Mouse (Mus musculus) heart, embryonic 13.5 days (tissue): Measurements from ENCODE around the gene Itgam. TPM values are rescaled to one million over a fixed set of nuclear protein-coding genes. Genes with fewer than 3 reads are reported as not detected.
"Not testable (repeated sequence)": the region's sequence is repeated elsewhere in the genome, so short reads cannot be mapped to it uniquely, and the experiment has no call there.

Experiments
- ATAC-seq: fragments of 200-750 bp; cut with Nextera tagmentation; 2 replicates; pipeline ENCODE4 v1.8.0; 2017; ENCODE audit warnings: moderate TSS enrichment; ENCODE audit not compliant: insufficient number of reproducible peaks, low FRiP score, low TSS enrichment; ENCODE audit errors: extremely low read depth
- H3K27ac ChIP-seq: fragments of 300-500 bp; sonication (generic); replicated peaks from 2 replicates; pipeline ENCODE4 v1.5.1; 2015; ENCODE audit warnings: moderate library complexity, mild to moderate bottlenecking, inconsistent platforms
- H3K27me3 ChIP-seq: fragments of 300-500 bp; sonication (generic); replicated peaks from 2 replicates; pipeline ENCODE4 v1.6.1; 2015; ENCODE audit warnings: mild to moderate bottlenecking, inconsistent platforms
- H3K36me3 ChIP-seq: fragments of 300-500 bp; sonication (generic); 2 replicates; pipeline ENCODE4 v1.6.1; 2015; ENCODE audit warnings: mild to moderate bottlenecking, inconsistent platforms
- H3K4me1 ChIP-seq: fragments of 300-500 bp; sonication (generic); 2 replicates; pipeline ENCODE4 v1.6.1; 2015; ENCODE audit warnings: inconsistent platforms
- H3K4me2 ChIP-seq: fragments of 300-500 bp; sonication (generic); 2 replicates; pipeline ENCODE4 v1.6.1; 2015; ENCODE audit warnings: inconsistent platforms, mild to moderate bottlenecking, moderate library complexity
- H3K4me3 ChIP-seq: fragments of 300-500 bp; sonication (generic); 2 replicates; pipeline ENCODE4 v1.5.1; 2015; ENCODE audit warnings: moderate library complexity, mild to moderate bottlenecking, inconsistent platforms
- H3K9ac ChIP-seq: fragments of 300-500 bp; sonication (generic); 2 replicates; pipeline ENCODE4 v1.6.1; 2015; ENCODE audit warnings: inconsistent platforms, mild to moderate bottlenecking, moderate library complexity
- H3K9me3 ChIP-seq: fragments of 300-500 bp; sonication (generic); 2 replicates; pipeline ENCODE4 v1.6.1; 2016; ENCODE audit warnings: inconsistent platforms
- WGBS: fragments of 180-500 bp; shearing (Covaris S2); methylation state at CpG from one replicate; pipeline ENCODE4 v1.1.7; 2015; ENCODE audit warnings: mixed read lengths; 5-methylcytosine and 5-hydroxymethylcytosine counted together
- polyA plus RNA-seq: library from polyadenylated mRNA; unstranded; fragments of >200 nt; fragmentation: Nextera tagmentation; extraction: Ambion mirVana; gene quantifications from 2 replicates; pipeline ENCODE4 v1.2.1, GENCODE M21; 2015

Itgam gene
- polyA plus RNA-seq, 1 experiment from 2014 or later, result 0.51 TPM

- no peak overlapping the region for H3K4me3 ChIP-seq
- no peaks in the 10 kb centered on the region for H3K9me3 ChIP-seq
- WGBS, result 68% methylated on average over 5 of the region's 5 CpGs
- peaks cover 3% of the 10 kb centered on the region; the same call in 1 of the 2 replicates for H3K4me1 ChIP-seq
- H3K9ac ChIP-seq, result no peak overlapping the region
- H3K4me2 ChIP-seq, result no peak overlapping the region
- no peak for ATAC-seq
- no peaks in the 10 kb centered on the region for H3K27me3 ChIP-seq
- H3K36me3 ChIP-seq, result no peaks in the 10 kb centered on the region
- H3K27ac ChIP-seq, result no peak overlapping the region
Measured at GRCm38 (mm10) chr7:128032290-128032988, 30.0 kb upstream of the Itgam start.

GRCm38 (mm10) chr7:128032989-128033293 lies 29.5 kb upstream of the Itgam start:
- Histone ChIP-seq H3K27ac (no peak overlapping the region), H3K36me3 (no peaks in the 10 kb centered on the region), H3K9me3 (no peaks in the 10 kb centered on the region), H3K9ac (no peak overlapping the region), H3K4me3 (no peak overlapping the region), H3K4me2 (no peak overlapping the region), H3K27me3 (no peaks in the 10 kb centered on the region), H3K4me1 (peaks cover 3% of the 10 kb centered on the region; the same call in 1 of the 2 replicates)
- ATAC-seq, result no peak
- WGBS, result 88% methylated on average over 3 of the region's 3 CpGs

GRCm38 (mm10) chr7:128033616-128034015 lies 28.8 kb upstream of the Itgam start:
- Histone ChIP-seq H3K4me3 (no peak overlapping the region), H3K4me2 (no peak overlapping the region), H3K36me3 (no peaks in the 10 kb centered on the region), H3K4me1 (peaks cover 3% of the 10 kb centered on the region; the same call in 1 of the 2 replicates), H3K27ac (no peak overlapping the region), H3K9me3 (no peaks in the 10 kb centered on the region), H3K27me3 (no peaks in the 10 kb centered on the region), H3K9ac (no peak overlapping the region)
- WGBS, result 82% methylated on average over 4 of the region's 4 CpGs
- no peak for ATAC-seq

GRCm38 (mm10) chr7:128042161-128042820 lies 20.1 kb upstream of the Itgam start:
- H3K27me3 ChIP-seq, H3K4me3 ChIP-seq, ATAC-seq, H3K36me3 ChIP-seq, H3K4me1 ChIP-seq, H3K9me3 ChIP-seq, H3K4me2 ChIP-seq, H3K9ac ChIP-seq, H3K27ac ChIP-seq: not testable (repeated sequence)
- 70% methylated on average over 15 of the region's 15 CpGs for WGBS

DNA sequence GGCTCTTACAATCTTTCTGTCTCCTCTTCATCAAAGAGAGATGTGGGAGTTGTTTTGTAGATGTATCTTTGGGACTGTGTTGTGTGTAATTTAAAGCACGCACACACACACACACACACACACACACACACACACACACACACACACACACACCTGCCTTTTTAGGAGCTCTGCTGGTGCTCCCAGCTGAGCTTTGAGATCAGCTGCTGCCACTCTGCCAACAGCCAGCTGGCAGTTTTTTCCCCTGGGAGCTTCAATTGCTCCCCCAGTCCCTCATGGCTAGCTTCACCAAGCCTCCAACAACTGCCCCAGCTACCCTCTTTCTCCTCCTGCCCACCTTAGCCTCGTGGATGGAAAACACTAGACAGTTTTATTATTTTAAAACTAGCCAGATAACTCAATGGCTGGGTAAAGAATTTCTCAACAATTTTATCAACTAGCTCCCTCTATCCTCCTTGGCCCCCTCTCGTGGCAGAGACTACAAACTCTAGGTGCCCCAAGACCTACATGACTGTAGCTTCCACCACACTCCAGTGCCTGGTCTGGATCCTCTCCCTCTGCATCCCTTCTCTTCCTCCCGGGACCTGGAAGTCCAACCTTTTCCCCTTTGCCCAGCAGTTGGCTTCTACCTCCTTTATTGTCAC lies 18.2 kb upstream of the Itgam start:
- no peak for ATAC-seq
- H3K9me3 ChIP-seq, result no peaks in the 10 kb centered on the region
- H3K27ac ChIP-seq, result no peak overlapping the region
- no peaks in the 10 kb centered on the region for H3K27me3 ChIP-seq
- no peak overlapping the region for H3K9ac ChIP-seq
- peaks cover 3% of the 10 kb centered on the region; the same call in 1 of the 2 replicates for H3K4me1 ChIP-seq
- H3K4me3 ChIP-seq, result no peak overlapping the region
- no peaks in the 10 kb centered on the region for H3K36me3 ChIP-seq
- no peak overlapping the region for H3K4me2 ChIP-seq
- WGBS, result 56% methylated on average over 4 of the region's 4 CpGs

GRCm38 (mm10) chr7:128045640-128046039 lies 16.8 kb upstream of the Itgam start:
- H3K9me3 ChIP-seq, result no peaks in the 10 kb centered on the region
- H3K4me3 ChIP-seq, result no peak overlapping the region
- no peak overlapping the region for H3K27ac ChIP-seq
- WGBS, result 23% methylated on average over 2 of the region's 2 CpGs
- no peak for ATAC-seq
- no peak overlapping the region for H3K4me2 ChIP-seq
- H3K9ac ChIP-seq, result no peak overlapping the region
- no peaks in the 10 kb centered on the region for H3K36me3 ChIP-seq
- no peaks in the 10 kb centered on the region for H3K27me3 ChIP-seq
- H3K4me1 ChIP-seq, result peaks cover 3% of the 10 kb centered on the region; the same call in 1 of the 2 replicates

GRCm38 (mm10) chr7:128048819-128049218 lies 13.6 kb upstream of the Itgam start:
- no peak overlapping the region for H3K4me3 ChIP-seq
- no peak overlapping the region for H3K9ac ChIP-seq
- no peak for ATAC-seq
- H3K4me1 ChIP-seq, result peaks cover 3% of the 10 kb centered on the region; the same call in 1 of the 2 replicates
- no peak overlapping the region for H3K27ac ChIP-seq
- no peaks in the 10 kb centered on the region; the same call in 1 of the 2 replicates for H3K27me3 ChIP-seq
- no peaks in the 10 kb centered on the region for H3K9me3 ChIP-seq
- 84% methylated on average over 4 of the region's 4 CpGs for WGBS
- H3K4me2 ChIP-seq, result no peak overlapping the region
- no peaks in the 10 kb centered on the region for H3K36me3 ChIP-seq

GRCm38 (mm10) chr7:128049254-128049653 lies 13.2 kb upstream of the Itgam start:
- no peak overlapping the region for H3K27ac ChIP-seq
- no peak overlapping the region for H3K4me3 ChIP-seq
- H3K27me3 ChIP-seq, result no peaks in the 10 kb centered on the region; the same call in 1 of the 2 replicates
- H3K4me1 ChIP-seq, result peaks cover 3% of the 10 kb centered on the region; the same call in 1 of the 2 replicates
- H3K9ac ChIP-seq, result no peak overlapping the region
- H3K9me3 ChIP-seq, result no peaks in the 10 kb centered on the region
- no peaks in the 10 kb centered on the region for H3K36me3 ChIP-seq
- 58% methylated on average over 2 of the region's 2 CpGs for WGBS
- ATAC-seq, result no peak
- H3K4me2 ChIP-seq, result no peak overlapping the region

- H3K27ac ChIP-seq, result no peak overlapping the region
- no peak overlapping the region for H3K4me2 ChIP-seq
- WGBS, result 63% methylated on average over 4 of the region's 4 CpGs
- no peak overlapping the region for H3K9ac ChIP-seq
- no peaks in the 10 kb centered on the region for H3K9me3 ChIP-seq
- no peak overlapping the region for H3K4me3 ChIP-seq
- H3K4me1 ChIP-seq, result peaks cover under 1% of the 10 kb centered on the region; the same call in 1 of the 2 replicates
- ATAC-seq, result no peak
- no peaks in the 10 kb centered on the region; the same call in 1 of the 2 replicates for H3K27me3 ChIP-seq
- H3K36me3 ChIP-seq, result no peaks in the 10 kb centered on the region
Measured at GRCm38 (mm10) chr7:128050739-128051138, 11.7 kb upstream of the Itgam start.

GRCm38 (mm10) chr7:128053061-128053460 lies 9.4 kb upstream of the Itgam start:
- H3K9me3 ChIP-seq, result no peaks in the 10 kb centered on the region
- ATAC-seq, result no peak
- H3K4me3 ChIP-seq, result no peak overlapping the region
- no peaks in the 10 kb centered on the region for H3K4me1 ChIP-seq
- 76% methylated on average over 5 of the region's 5 CpGs for WGBS
- H3K4me2 ChIP-seq, result no peak overlapping the region
- no peaks in the 10 kb centered on the region for H3K36me3 ChIP-seq
- no peak overlapping the region for H3K27ac ChIP-seq
- no peaks in the 10 kb centered on the region; the same call in 1 of the 2 replicates for H3K27me3 ChIP-seq
- no peak overlapping the region for H3K9ac ChIP-seq

DNA sequence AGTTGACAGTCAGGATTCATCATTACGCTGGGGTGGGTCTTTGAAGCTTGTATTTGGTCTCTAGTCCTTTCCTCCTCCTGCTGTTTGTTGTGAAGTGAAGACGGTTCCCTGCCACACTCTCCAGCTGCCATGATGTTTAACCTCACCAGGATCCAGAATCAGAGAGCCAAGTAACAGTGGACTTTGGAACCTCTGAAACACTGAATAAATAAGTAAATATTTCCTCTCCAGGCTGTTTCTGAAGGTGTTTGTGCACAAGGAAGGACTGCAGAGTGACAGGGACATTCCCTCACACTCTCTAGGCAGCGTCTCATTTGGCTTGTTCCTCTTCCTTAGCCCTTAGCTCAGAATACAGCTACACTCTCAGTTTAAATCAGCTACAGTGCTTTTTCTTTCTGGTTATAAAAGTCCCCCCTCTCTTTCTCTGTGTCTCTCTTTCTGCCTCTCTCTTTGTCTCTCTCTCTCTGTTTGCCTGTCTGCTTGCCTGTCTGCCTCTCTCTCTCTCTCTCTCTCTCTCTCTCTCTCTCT lies 5.5 kb upstream of the Itgam start:
- ATAC-seq, result no peak
- Histone ChIP-seq H3K36me3 (no peaks in the 10 kb centered on the region), H3K4me3 (no peak overlapping the region), H3K9me3 (no peaks in the 10 kb centered on the region), H3K27me3 (peaks cover 3% of the 10 kb centered on the region; the same call in 1 of the 2 replicates), H3K4me2 (no peak overlapping the region), H3K27ac (no peak overlapping the region), H3K4me1 (no peaks in the 10 kb centered on the region), H3K9ac (no peak overlapping the region)
- WGBS, result 59% methylated on average over 3 of the region's 3 CpGs
